In genomic region chr5:145140611-145141010, GRCm38 (mm10) we compare ENCODE assay signal across 8 mouse cellular contexts. TPM values are rescaled to one million over a fixed set of nuclear protein-coding genes. Genes with fewer than 3 reads are reported as not detected.
A peak's percentile ranks its signal among the peaks of the same experiment; 100 is the strongest.
DNase-seq lines count a peak whose midpoint lies in the region; ATAC-seq and TF ChIP-seq lines count a peak whose summit lies in the region.

No protein-coding gene starts in this region.

- peak overlapping the region; percentile 94 for H3K9ac ChIP-seq in heart, embryonic 14.5 days (ENCODE audit: low read length)
- H3K9ac ChIP-seq in liver, embryonic 14.5 days (replicated peaks), result peak overlapping the region; percentile 98
- H3K9ac ChIP-seq in stomach, embryonic 16.5 days (ENCODE audit: low read length), result peak overlapping the region; percentile 87

- no peaks in the 10 kb centered on the region for H3K9me3 ChIP-seq in heart, embryonic 14.5 days (ENCODE audit: control insufficient read depth, low read length)
- H3K9me3 ChIP-seq in liver, embryonic 14.5 days (ENCODE audit: control insufficient read depth, low read length), result no peaks in the 10 kb centered on the region
- no peaks in the 10 kb centered on the region for H3K9me3 ChIP-seq in stomach, embryonic 16.5 days (replicated peaks; ENCODE audit: control insufficient read depth, low read length)

- H3K4me1 ChIP-seq in heart, embryonic 14.5 days (ENCODE audit: control insufficient read depth in 2 of 2, insufficient read depth in 2 of 2, low read length in 2 of 2), result peaks cover 2 to 19% of the 10 kb centered on the region in 2 experiments; a peak in 3 of 4 replicates
- H3K4me1 ChIP-seq in liver, embryonic 14.5 days (replicated peaks; ENCODE audit: control insufficient read depth in 2 of 2, insufficient read depth in 2 of 2, low read length in 1 of 2), result peaks cover 14 to 16% of the 10 kb centered on the region in 2 experiments
- H3K4me1 ChIP-seq in stomach, embryonic 16.5 days (ENCODE audit: control insufficient read depth, insufficient read depth, low read length), result peaks cover 15% of the 10 kb centered on the region

- H3K4me2 ChIP-seq in heart, embryonic 14.5 days (ENCODE audit: low read length), result peak overlapping the region; percentile 97
- peak overlapping the region; percentile 98 for H3K4me2 ChIP-seq in liver, embryonic 14.5 days (ENCODE audit: low read depth)
- H3K4me2 ChIP-seq in stomach, embryonic 16.5 days (ENCODE audit: low read depth, low read length), result peak overlapping the region; percentile 86

- 1% methylated on average over 18 of the region's 18 CpGs for WGBS in heart, embryonic 14.5 days
- WGBS in liver, embryonic 14.5 days (ENCODE audit: insufficient replicate concordance), result under 1% methylated on average over 18 of the region's 18 CpGs
- under 1% methylated on average over 18 of the region's 18 CpGs for WGBS in stomach, embryonic 16.5 days

- TF ChIP-seq CTCF in left cerebral cortex, adult 2 months (IDR thresholded peaks at IDR 0.05), result no peak
- TF ChIP-seq CTCF in liver, embryonic 14.5 days (IDR thresholded peaks at IDR 0.05; ENCODE audit: low read depth), result no peak

- DNase-seq in left cerebral cortex, adult 2 months (ENCODE audit: extremely low spot score in 1 of 2, low spot score in 2 of 2), result no peak
- no peak for DNase-seq in left cerebral cortex, adult 8-10 months (ENCODE audit: low spot score in 2 of 2)
- peak; percentile 42 for DNase-seq in c-Kit-positive CD71-positive TER-119-positive erythroid progenitor cells, embryonic 14.5 days (ENCODE audit: low spot score)
- no peak for DNase-seq in liver, embryonic 14.5 days (ENCODE audit: low read depth in 3 of 3, low spot score in 3 of 3)
- no peak for DNase-seq in layer of hippocampus, postnatal 10 days (ENCODE audit: low spot score in 2 of 2)
- DNase-seq in embryo, embryonic 10 days (ENCODE audit: low spot score), result no peak

- TF ChIP-seq EP300 in liver, embryonic 14.5 days (IDR thresholded peaks at IDR 0.05; ENCODE audit: low read depth), result no peak

- H3K36me3 ChIP-seq in heart, embryonic 14.5 days (ENCODE audit: control insufficient read depth, insufficient read depth, low read length), result peaks cover 62% of the 10 kb centered on the region
- peaks cover 49% of the 10 kb centered on the region for H3K36me3 ChIP-seq in liver, embryonic 14.5 days (replicated peaks; ENCODE audit: control insufficient read depth, insufficient read depth, low read depth)
- H3K36me3 ChIP-seq in stomach, embryonic 16.5 days (ENCODE audit: control insufficient read depth, insufficient read depth, low read length), result peaks cover 19% of the 10 kb centered on the region

- peak overlapping the region; percentile 78 for H3K4me3 ChIP-seq in left cerebral cortex, adult 2 months
- H3K4me3 ChIP-seq in heart, embryonic 14.5 days (ENCODE audit: control insufficient read depth in 1 of 2, insufficient read depth in 1 of 2, low read depth in 1 of 2, low read length in 2 of 2), result peak overlapping the region; percentile 69 to 99
- H3K4me3 ChIP-seq in liver, embryonic 14.5 days (ENCODE audit: insufficient read depth in 1 of 2, low read depth in 2 of 2, low read length in 2 of 2), result peak overlapping the region; percentile 98
- H3K4me3 ChIP-seq in stomach, embryonic 16.5 days (replicated peaks; ENCODE audit: low read length), result peak overlapping the region; percentile 94

- H3K27ac ChIP-seq in left cerebral cortex, adult 2 months, result peak overlapping the region; percentile 100
- H3K27ac ChIP-seq in heart, embryonic 14.5 days (replicated peaks in 1 of 2; ENCODE audit: control insufficient read depth in 1 of 2, insufficient read depth in 1 of 2, low read depth in 2 of 2, low read length in 2 of 2), result peak overlapping the region; percentile 69 to 88
- peak overlapping the region; percentile 94 for H3K27ac ChIP-seq in liver, embryonic 14.5 days
- H3K27ac ChIP-seq in stomach, embryonic 16.5 days (ENCODE audit: low read length), result peak overlapping the region; percentile 87

- intact Hi-C loops in left cerebral cortex, adult 2 months (cut with DNase I), result loop anchor here (2.0 kb wide), 1 partner anchor 26 kb away; the partner anchor contains the start of genes Cpsf4 and Ptcd1

- no peak for ATAC-seq in heart, embryonic 14.5 days (ENCODE audit: insufficient number of reproducible peaks, insufficient read depth, low FRiP score, low read depth)
- ATAC-seq in liver, embryonic 14.5 days (ENCODE audit: insufficient read depth), result peak; percentile 31; the same call in 1 of the 2 replicates
- no peak for ATAC-seq in stomach, embryonic 16.5 days (ENCODE audit: insufficient read depth, low FRiP score)

- no peaks in the 10 kb centered on the region for H3K27me3 ChIP-seq in heart, embryonic 14.5 days (ENCODE audit: control insufficient read depth, insufficient read depth, low read length)
- H3K27me3 ChIP-seq in liver, embryonic 14.5 days (ENCODE audit: control insufficient read depth, insufficient read depth, low read length), result no peaks in the 10 kb centered on the region
- H3K27me3 ChIP-seq in stomach, embryonic 16.5 days (ENCODE audit: control insufficient read depth, insufficient read depth, low read length), result no peaks in the 10 kb centered on the region

RNA-seq across cellular contexts. Expression of gene Bud31, which starts 0.4 kb away (rescaled TPM):
- total RNA-seq in left cerebral cortex, adult 2 months (2021), result 10 to 100 TPM; 69.4 to 69.6 TPM
- total RNA-seq in left cerebral cortex, adult 8-10 months (2022), result 10 to 100 TPM; 70.3 to 76.5 (median 74.1) TPM
- polyA plus RNA-seq in heart, embryonic 14.5 days (2014; fragmentation: Nextera tagmentation; extraction: Ambion mirVana), result 130 and 135 TPM in 2 replicates
- polyA plus RNA-seq in liver, embryonic 14.5 days (2012; rRNA removed), result 49.1 and 79.2 TPM in 2 replicates
- 154 and 155 TPM in 2 replicates for polyA plus RNA-seq in liver, embryonic 14.5 days (2014; fragmentation: Nextera tagmentation; extraction: Ambion mirVana)
- 147 and 167 TPM in 2 replicates for polyA plus RNA-seq in stomach, embryonic 16.5 days (2015; fragmentation: Nextera tagmentation; extraction: Ambion mirVana)
- total RNA-seq in layer of hippocampus, postnatal 10 days (2021), result 10 to 100 TPM; 80.5 to 85.9 TPM

RNA-seq across cellular contexts. Expression of gene Pdap1, which starts 0.6 kb away (rescaled TPM):
- 10 to 100 TPM; 92.5 to 96.0 TPM for total RNA-seq in left cerebral cortex, adult 2 months (2021)
- total RNA-seq in left cerebral cortex, adult 8-10 months (2022), result 100 to 1,000 TPM in 1 of 4 experiments, 10 to 100 TPM in 3; 77.5 to 101 (median 86.1) TPM
- 60.9 and 69.1 TPM in 2 replicates for polyA plus RNA-seq in heart, embryonic 14.5 days (2014; fragmentation: Nextera tagmentation; extraction: Ambion mirVana)
- 13.6 and 44.0 TPM in 2 replicates for polyA plus RNA-seq in liver, embryonic 14.5 days (2012; rRNA removed)
- 44.4 and 50.1 TPM in 2 replicates for polyA plus RNA-seq in liver, embryonic 14.5 days (2014; fragmentation: Nextera tagmentation; extraction: Ambion mirVana)
- 77.8 and 81.4 TPM in 2 replicates for polyA plus RNA-seq in stomach, embryonic 16.5 days (2015; fragmentation: Nextera tagmentation; extraction: Ambion mirVana)
- total RNA-seq in layer of hippocampus, postnatal 10 days (2021), result 100 to 1,000 TPM; 139 to 140 TPM

RNA-seq across cellular contexts. Expression of gene Ptcd1, which starts 26.3 kb away (rescaled TPM):
- 10 to 100 TPM; 19.4 to 21.9 TPM for total RNA-seq in left cerebral cortex, adult 2 months (2021)
- 10 to 100 TPM; 20.2 to 23.4 (median 21.8) TPM for total RNA-seq in left cerebral cortex, adult 8-10 months (2022)
- 10.6 and 11.2 TPM in 2 replicates for polyA plus RNA-seq in heart, embryonic 14.5 days (2014; fragmentation: Nextera tagmentation; extraction: Ambion mirVana)
- polyA plus RNA-seq in liver, embryonic 14.5 days (2012; rRNA removed), result 4.9 and 5.5 TPM in 2 replicates
- 5.4 and 6.2 TPM in 2 replicates for polyA plus RNA-seq in liver, embryonic 14.5 days (2014; fragmentation: Nextera tagmentation; extraction: Ambion mirVana)
- 15.1 and 17.4 TPM in 2 replicates for polyA plus RNA-seq in stomach, embryonic 16.5 days (2015; fragmentation: Nextera tagmentation; extraction: Ambion mirVana)
- total RNA-seq in layer of hippocampus, postnatal 10 days (2021), result 10 to 100 TPM; 13.7 to 15.0 TPM

RNA-seq across cellular contexts. Expression of gene Cpsf4, which starts 26.4 kb away (rescaled TPM):
- total RNA-seq in left cerebral cortex, adult 2 months (2021), result 10 to 100 TPM; 25.6 to 26.0 TPM
- total RNA-seq in left cerebral cortex, adult 8-10 months (2022), result 10 to 100 TPM; 19.2 to 25.9 (median 22.6) TPM
- polyA plus RNA-seq in heart, embryonic 14.5 days (2014; fragmentation: Nextera tagmentation; extraction: Ambion mirVana), result 13.6 and 14.1 TPM in 2 replicates
- 25.6 and 29.8 TPM in 2 replicates for polyA plus RNA-seq in liver, embryonic 14.5 days (2012; rRNA removed)
- 14.2 TPM in 2 replicates for polyA plus RNA-seq in liver, embryonic 14.5 days (2014; fragmentation: Nextera tagmentation; extraction: Ambion mirVana)
- 35.2 and 36.3 TPM in 2 replicates for polyA plus RNA-seq in stomach, embryonic 16.5 days (2015; fragmentation: Nextera tagmentation; extraction: Ambion mirVana)
- total RNA-seq in layer of hippocampus, postnatal 10 days (2021), result 10 to 100 TPM; 29.7 to 30.5 TPM

RNA-seq across cellular contexts. Expression of gene Arpc1b, which starts 26.6 kb away (rescaled TPM):
- total RNA-seq in left cerebral cortex, adult 2 months (2021), result 10 to 100 TPM; 19.0 to 23.5 TPM
- 10 to 100 TPM; 17.4 to 47.4 (median 23.9) TPM for total RNA-seq in left cerebral cortex, adult 8-10 months (2022)
- polyA plus RNA-seq in heart, embryonic 14.5 days (2014; fragmentation: Nextera tagmentation; extraction: Ambion mirVana), result 84.8 and 137 TPM in 2 replicates
- polyA plus RNA-seq in liver, embryonic 14.5 days (2012; rRNA removed), result 54.4 and 74.7 TPM in 2 replicates
- polyA plus RNA-seq in liver, embryonic 14.5 days (2014; fragmentation: Nextera tagmentation; extraction: Ambion mirVana), result 74.9 and 80.1 TPM in 2 replicates
- polyA plus RNA-seq in stomach, embryonic 16.5 days (2015; fragmentation: Nextera tagmentation; extraction: Ambion mirVana), result 381 and 399 TPM in 2 replicates
- total RNA-seq in layer of hippocampus, postnatal 10 days (2021), result 10 to 100 TPM; 25.5 to 39.0 TPM
